Mouse (Mus musculus): ENCODE measurements at regions not wholly inside any gene's neighbourhood (a gene's known extent, or its start where the extent isn't known, plus 50 kb on each side); places are given as distances from the start of the nearest gene placed in this dataset.

DNA sequence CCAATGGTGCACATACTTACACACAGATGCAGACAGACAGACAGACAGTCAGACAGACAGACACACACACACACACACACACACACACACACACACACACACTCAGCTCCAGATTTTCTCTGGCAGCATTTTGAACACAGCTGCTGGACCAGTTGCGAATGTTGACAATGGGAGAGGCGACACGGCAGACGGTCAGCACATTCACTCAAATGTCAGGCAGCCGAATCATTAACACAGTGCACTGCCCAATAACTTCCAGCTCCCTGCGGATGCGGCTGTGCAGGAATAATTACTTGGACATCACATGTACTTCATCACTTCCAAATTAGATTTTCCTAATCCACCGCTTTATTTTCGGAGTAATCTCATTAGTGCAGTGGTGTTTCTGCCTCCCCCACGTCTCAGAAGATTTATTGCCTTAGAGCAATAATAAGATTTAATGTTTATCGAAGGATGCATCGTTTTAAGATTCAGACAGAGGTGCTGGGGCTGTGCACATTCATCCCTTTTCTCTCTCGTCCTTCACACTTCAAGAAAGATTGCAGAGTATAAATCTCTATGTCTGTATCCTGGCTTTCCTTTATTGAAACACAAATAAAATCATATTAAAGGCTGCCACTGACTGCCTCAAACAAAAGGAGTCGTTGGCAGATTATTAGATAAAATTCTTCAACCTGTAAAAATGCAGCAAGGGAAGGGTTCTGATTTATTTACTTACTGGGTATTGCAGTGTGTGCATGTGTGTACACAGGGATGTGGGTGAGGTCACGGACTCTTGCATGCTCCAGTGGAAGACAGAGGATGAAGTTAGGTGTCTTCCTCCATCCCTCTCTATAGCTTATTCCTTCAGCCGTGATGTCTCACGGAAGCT lies 70.9 kb upstream of the Gas2 start:
- DNase-seq (ENCODE audit: low read depth): no peak

DNA sequence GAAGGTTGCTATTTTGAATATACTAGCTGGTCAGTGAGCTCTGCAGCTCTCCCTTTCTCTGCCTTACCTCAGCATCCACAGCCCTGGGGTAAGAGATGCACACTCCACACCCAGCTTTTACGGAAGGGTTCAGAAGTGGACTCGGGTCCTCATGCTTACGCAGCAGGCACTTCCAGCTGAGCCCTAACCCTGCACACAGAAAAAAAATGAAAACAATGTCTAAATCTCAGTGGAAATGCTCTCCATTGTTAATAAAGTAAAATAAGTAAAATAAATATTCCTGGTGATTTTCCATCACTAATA lies 70.3 kb upstream of the Gas2 start:
- DNase-seq (ENCODE audit: low read depth): no peak
